Mouse (Mus musculus): ENCODE measurements at regions not wholly inside any gene's neighbourhood (a gene's known extent, or its start where the extent isn't known, plus 50 kb on each side); places are given as distances from the start of the nearest gene placed in this dataset.
A peak's percentile ranks its signal among the peaks of the same experiment; 100 is the strongest.

DNA sequence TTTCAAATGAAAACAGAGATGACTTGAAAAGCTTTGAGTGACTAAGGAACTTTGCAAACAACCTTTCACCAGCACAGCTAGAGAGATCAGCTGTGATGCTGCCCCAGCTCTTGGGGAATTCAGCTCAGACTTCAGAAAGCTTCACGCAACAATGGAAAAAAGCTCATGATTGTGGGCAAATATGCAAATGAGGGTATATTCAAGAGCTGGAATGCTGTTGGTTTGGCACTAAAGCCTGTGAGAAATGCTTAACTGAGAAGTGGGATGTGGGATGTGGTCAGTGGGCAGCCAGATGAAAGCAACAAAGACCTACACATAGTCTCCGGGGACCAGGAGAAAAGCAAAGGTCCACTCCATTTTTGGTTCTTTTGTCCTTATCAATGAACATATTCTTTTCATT, 156.0 kb upstream of the Olig3 start:
- no peak overlapping the region for H3K27ac ChIP-seq (replicated peaks; ENCODE audit: low read depth, low read length)
- DNase-seq (ENCODE audit: low spot score), result no peak
- no peaks in the 10 kb centered on the region for H3K9me3 ChIP-seq (replicated peaks; ENCODE audit: control insufficient read depth, low read length)
- no peaks in the 10 kb centered on the region for H3K36me3 ChIP-seq (replicated peaks; ENCODE audit: control insufficient read depth, insufficient read depth, low read depth, low read length)
- H3K4me2 ChIP-seq (ENCODE audit: low read depth, low read length), result no peak overlapping the region
- 93% methylated on average over 2 of the region's 2 CpGs for WGBS
- H3K27me3 ChIP-seq (ENCODE audit: control insufficient read depth, insufficient read depth, low read length), result no peaks in the 10 kb centered on the region
- no peaks in the 10 kb centered on the region for H3K4me1 ChIP-seq (ENCODE audit: control insufficient read depth, insufficient read depth, low read length)
- ATAC-seq (replicated peaks; ENCODE audit: insufficient number of reproducible peaks, low FRiP score, low TSS enrichment, low read depth), result no peak
- H3K4me3 ChIP-seq (ENCODE audit: low read depth, low read length), result no peak overlapping the region
- H3K9ac ChIP-seq (replicated peaks; ENCODE audit: low read length), result no peak overlapping the region

DNA sequence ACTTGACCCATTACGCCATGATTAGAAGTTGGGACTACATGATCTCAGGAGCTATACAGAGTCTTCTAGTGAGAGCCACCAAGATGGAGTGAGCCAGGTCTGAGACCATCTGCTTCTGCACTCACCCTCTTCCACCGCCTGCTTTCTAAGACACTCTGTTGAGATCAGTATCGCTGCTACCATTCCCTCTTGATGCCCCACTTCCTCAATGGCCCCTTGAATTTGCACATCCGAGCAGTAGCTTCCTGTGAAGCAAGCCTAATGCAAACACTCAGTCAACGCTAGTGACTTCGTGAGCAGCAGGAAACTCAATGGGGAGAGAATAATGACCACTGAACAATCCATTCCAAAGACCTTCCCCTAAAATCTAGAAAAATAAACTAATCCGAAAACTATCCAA, 160.7 kb upstream of the Olig3 start:
- WGBS, result 70% methylated on average over 7 of the region's 7 CpGs
- H3K27me3 ChIP-seq (ENCODE audit: control insufficient read depth, insufficient read depth, low read length), result no peaks in the 10 kb centered on the region

DNA sequence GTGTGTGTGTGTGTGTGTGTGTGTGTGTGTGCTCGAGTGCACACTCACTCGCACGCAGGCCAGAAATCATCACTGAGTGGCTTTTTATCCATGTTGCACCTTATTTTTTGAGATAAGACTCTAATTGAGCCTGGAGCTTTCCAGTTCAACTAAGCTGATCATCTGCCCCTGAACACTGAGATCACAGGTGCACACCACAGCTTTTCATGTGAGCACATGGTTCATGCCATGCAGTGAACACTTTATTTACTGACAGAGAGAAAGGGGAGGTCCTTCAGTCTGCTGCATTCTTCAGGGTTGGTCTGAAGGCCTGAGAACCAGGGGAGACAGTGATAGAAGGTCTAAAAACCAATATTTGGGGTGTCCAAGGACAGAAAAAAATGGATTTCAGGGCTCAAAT, 161.7 kb upstream of the Olig3 start:
- no peak for DNase-seq (ENCODE audit: low spot score)
- Histone ChIP-seq H3K27me3 (ENCODE audit: control insufficient read depth, insufficient read depth, low read length) (no peaks in the 10 kb centered on the region), H3K9ac (replicated peaks; ENCODE audit: low read length) (no peak overlapping the region), H3K4me1 (ENCODE audit: control insufficient read depth, insufficient read depth, low read length) (no peaks in the 10 kb centered on the region), H3K9me3 (replicated peaks; ENCODE audit: control insufficient read depth, low read length) (no peaks in the 10 kb centered on the region), H3K4me3 (ENCODE audit: low read depth, low read length) (no peak overlapping the region), H3K36me3 (replicated peaks; ENCODE audit: control insufficient read depth, insufficient read depth, low read depth, low read length) (no peaks in the 10 kb centered on the region), H3K4me2 (ENCODE audit: low read depth, low read length) (no peak overlapping the region), H3K27ac (replicated peaks; ENCODE audit: low read depth, low read length) (no peak overlapping the region)
- ATAC-seq (replicated peaks; ENCODE audit: insufficient number of reproducible peaks, low FRiP score, low TSS enrichment, low read depth), result no peak
- WGBS, result 83% methylated on average over 3 of the region's 3 CpGs

More for the DNA sequence above, 160.7 kb upstream of the Olig3 start:
- Histone ChIP-seq H3K4me2 (ENCODE audit: low read depth, low read length) (no peak overlapping the region), H3K9me3 (replicated peaks; ENCODE audit: control insufficient read depth, low read length) (no peaks in the 10 kb centered on the region), H3K9ac (replicated peaks; ENCODE audit: low read length) (no peak overlapping the region), H3K27ac (replicated peaks; ENCODE audit: low read depth, low read length) (no peak overlapping the region), H3K4me3 (ENCODE audit: low read depth, low read length) (no peak overlapping the region), H3K4me1 (ENCODE audit: control insufficient read depth, insufficient read depth, low read length) (no peaks in the 10 kb centered on the region), H3K36me3 (replicated peaks; ENCODE audit: control insufficient read depth, insufficient read depth, low read depth, low read length) (no peaks in the 10 kb centered on the region)
- no peak for DNase-seq (ENCODE audit: low spot score)
- no peak for ATAC-seq (replicated peaks; ENCODE audit: insufficient number of reproducible peaks, low FRiP score, low TSS enrichment, low read depth)

DNA sequence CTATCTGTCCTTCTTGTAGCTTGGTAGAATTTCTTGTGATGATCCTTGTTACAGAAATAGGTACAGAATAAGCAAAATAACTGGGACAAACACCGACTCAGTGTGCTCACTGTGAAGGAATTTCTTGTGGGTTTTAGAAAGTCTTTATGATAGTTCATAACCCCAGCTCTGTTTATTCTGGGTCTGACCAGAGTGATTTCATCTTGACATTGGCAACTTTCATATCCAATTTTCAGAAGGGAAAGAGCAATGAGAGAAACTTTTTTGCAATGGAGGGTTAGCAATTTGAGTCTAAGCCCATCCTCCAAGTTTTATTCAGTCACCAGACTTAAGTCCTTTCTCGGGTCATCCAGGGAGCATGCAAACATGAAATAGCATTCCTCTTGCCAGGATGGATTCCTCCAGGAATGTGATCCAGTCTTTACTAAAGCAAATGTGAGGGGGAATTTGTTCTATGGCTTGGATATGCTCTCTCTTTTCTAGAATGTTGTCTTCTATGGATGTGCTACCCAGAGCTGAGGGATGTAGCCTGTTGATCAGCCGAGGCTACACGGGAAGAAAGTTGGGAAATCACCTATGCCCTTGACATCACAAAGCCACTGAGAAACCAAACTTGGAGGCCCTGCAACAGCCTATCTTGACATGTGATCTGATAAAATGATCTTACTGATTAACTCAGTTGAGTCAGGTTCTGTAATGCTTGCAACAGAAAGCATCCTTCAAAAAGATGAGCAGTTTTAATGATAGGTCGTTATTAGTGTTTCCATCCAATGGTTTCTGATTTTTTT, 163.2 kb upstream of the Olig3 start:
- 86% methylated on average over 5 of the region's 5 CpGs for WGBS
- ATAC-seq (replicated peaks; ENCODE audit: insufficient number of reproducible peaks, low FRiP score, low TSS enrichment, low read depth) (no peak), DNase-seq (ENCODE audit: low spot score) (no peak)
- H3K27me3 ChIP-seq (ENCODE audit: control insufficient read depth, insufficient read depth, low read length), result no peaks in the 10 kb centered on the region
- no peaks in the 10 kb centered on the region for H3K36me3 ChIP-seq (replicated peaks; ENCODE audit: control insufficient read depth, insufficient read depth, low read depth, low read length)
- no peak overlapping the region for H3K4me2 ChIP-seq (ENCODE audit: low read depth, low read length)
- no peak overlapping the region for H3K27ac ChIP-seq (replicated peaks; ENCODE audit: low read depth, low read length)
- no peak overlapping the region for H3K9ac ChIP-seq (replicated peaks; ENCODE audit: low read length)
- H3K9me3 ChIP-seq (replicated peaks; ENCODE audit: control insufficient read depth, low read length), result no peaks in the 10 kb centered on the region
- H3K4me1 ChIP-seq (ENCODE audit: control insufficient read depth, insufficient read depth, low read length), result no peaks in the 10 kb centered on the region
- H3K4me3 ChIP-seq (ENCODE audit: low read depth, low read length), result no peak overlapping the region

DNA sequence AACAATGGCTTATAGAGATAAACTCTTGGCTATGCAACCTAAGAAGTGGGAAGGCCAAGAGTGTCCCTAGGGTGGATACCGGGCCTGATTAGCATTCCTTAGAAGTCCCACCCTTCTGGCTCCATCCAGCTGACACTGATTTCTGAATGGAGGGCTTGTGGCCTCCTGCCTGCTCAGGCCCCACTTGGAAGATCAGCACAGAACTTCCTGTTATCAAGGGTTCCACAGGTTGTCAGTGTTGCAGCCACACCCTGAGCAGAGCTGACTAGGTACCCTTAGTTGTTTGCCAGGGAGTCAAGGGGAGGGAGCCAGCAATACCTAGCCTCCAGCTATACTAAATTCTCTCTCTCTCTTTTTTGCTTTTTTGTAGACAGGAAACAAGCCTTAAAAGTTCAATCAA, 164.1 kb upstream of the Olig3 start:
- Histone ChIP-seq H3K4me2 (ENCODE audit: low read depth, low read length) (no peak overlapping the region), H3K4me3 (ENCODE audit: low read depth, low read length) (no peak overlapping the region), H3K27me3 (ENCODE audit: control insufficient read depth, insufficient read depth, low read length) (no peaks in the 10 kb centered on the region), H3K27ac (replicated peaks; ENCODE audit: low read depth, low read length) (no peak overlapping the region), H3K36me3 (replicated peaks; ENCODE audit: control insufficient read depth, insufficient read depth, low read depth, low read length) (no peaks in the 10 kb centered on the region), H3K9me3 (replicated peaks; ENCODE audit: control insufficient read depth, low read length) (no peaks in the 10 kb centered on the region), H3K4me1 (ENCODE audit: control insufficient read depth, insufficient read depth, low read length) (no peaks in the 10 kb centered on the region), H3K9ac (replicated peaks; ENCODE audit: low read length) (no peak overlapping the region)
- ATAC-seq (replicated peaks; ENCODE audit: insufficient number of reproducible peaks, low FRiP score, low TSS enrichment, low read depth) (no peak), DNase-seq (ENCODE audit: low spot score) (no peak)
- WGBS, result 21% methylated on average over 1 of the region's 1 CpGs

DNA sequence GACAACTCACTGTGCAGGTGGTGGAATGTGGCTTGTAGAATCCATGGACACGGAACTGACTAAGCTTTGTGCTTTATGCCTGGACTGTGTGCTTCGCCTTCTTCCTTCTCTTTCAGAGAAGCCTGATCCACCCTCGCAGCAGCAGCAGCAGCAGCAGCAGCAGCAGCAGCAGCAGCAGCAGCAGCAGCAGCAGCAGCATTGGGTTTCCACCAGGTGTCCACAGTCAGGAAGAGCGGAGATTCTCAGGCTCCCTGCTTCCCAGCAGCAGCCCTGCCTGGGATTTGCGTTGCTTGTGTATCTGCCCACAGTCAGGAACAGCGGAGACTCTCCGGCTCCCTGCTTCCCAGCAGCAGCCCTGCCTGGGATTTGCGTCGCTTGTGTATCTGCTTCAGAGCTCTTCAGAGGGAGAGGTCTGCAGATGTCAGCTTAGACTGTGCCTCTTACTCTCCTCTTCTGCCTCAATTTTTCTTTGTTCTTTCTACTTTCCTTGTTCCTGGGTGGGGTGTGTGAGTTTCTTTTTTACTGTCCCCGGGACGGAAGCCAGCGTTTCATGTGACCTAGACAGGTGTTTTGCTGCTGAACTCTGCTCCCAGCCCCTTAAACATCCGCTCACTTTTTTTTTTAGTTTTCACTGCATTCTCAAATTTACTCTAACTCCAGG, 168.1 kb upstream of the Olig3 start:
- peak overlapping the region; percentile 9; the same call in 1 of the 2 replicates for H3K4me3 ChIP-seq (ENCODE audit: low read depth, low read length)
- 24% methylated on average over 13 of the region's 13 CpGs for WGBS
- H3K4me2 ChIP-seq (ENCODE audit: low read depth, low read length), result peak overlapping the region; percentile 23
- no peaks in the 10 kb centered on the region for H3K27me3 ChIP-seq (ENCODE audit: control insufficient read depth, insufficient read depth, low read length)
- no peaks in the 10 kb centered on the region for H3K36me3 ChIP-seq (replicated peaks; ENCODE audit: control insufficient read depth, insufficient read depth, low read depth, low read length)
- DNase-seq (ENCODE audit: low spot score) (peak; percentile 54), ATAC-seq (replicated peaks; ENCODE audit: insufficient number of reproducible peaks, low FRiP score, low TSS enrichment, low read depth) (no peak; the same call in 1 of the 2 replicates)
- peak overlapping the region; percentile 41; the same call in 1 of the 2 replicates for H3K9ac ChIP-seq (replicated peaks; ENCODE audit: low read length)
- H3K4me1 ChIP-seq (ENCODE audit: control insufficient read depth, insufficient read depth, low read length), result no peaks in the 10 kb centered on the region
- no peaks in the 10 kb centered on the region for H3K9me3 ChIP-seq (replicated peaks; ENCODE audit: control insufficient read depth, low read length)
- no peak overlapping the region for H3K27ac ChIP-seq (replicated peaks; ENCODE audit: low read depth, low read length)

DNA sequence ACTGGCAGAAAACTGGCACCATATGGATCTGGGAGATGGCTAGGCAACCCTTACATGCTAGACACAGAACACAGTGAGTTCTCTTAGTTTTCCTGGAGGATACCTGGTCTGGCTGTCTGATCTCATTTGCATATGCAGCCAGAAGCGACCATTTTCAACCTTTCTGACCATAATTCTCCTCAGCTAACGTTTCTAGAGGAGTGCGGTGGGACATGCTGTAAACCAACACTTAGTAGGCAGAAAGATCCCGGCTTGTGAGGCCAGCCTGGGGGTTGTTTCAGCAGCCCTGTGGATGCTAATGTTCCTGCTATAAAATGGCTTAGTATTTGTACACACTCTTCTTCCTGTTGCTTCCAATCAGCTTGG, 168.6 kb upstream of the Olig3 start:
- no peaks in the 10 kb centered on the region for H3K36me3 ChIP-seq (replicated peaks; ENCODE audit: control insufficient read depth, insufficient read depth, low read depth, low read length)
- peak overlapping the region; percentile 23 for H3K4me2 ChIP-seq (ENCODE audit: low read depth, low read length)
- H3K9me3 ChIP-seq (replicated peaks; ENCODE audit: control insufficient read depth, low read length), result no peaks in the 10 kb centered on the region
- 53% methylated on average over 4 of the region's 4 CpGs for WGBS
- H3K27ac ChIP-seq (replicated peaks; ENCODE audit: low read depth, low read length), result no peak overlapping the region
- H3K9ac ChIP-seq (replicated peaks; ENCODE audit: low read length), result no peak overlapping the region
- no peaks in the 10 kb centered on the region for H3K27me3 ChIP-seq (ENCODE audit: control insufficient read depth, insufficient read depth, low read length)
- no peak for ATAC-seq (replicated peaks; ENCODE audit: insufficient number of reproducible peaks, low FRiP score, low TSS enrichment, low read depth)
- H3K4me3 ChIP-seq (ENCODE audit: low read depth, low read length), result no peak overlapping the region; the same call in 1 of the 2 replicates
- H3K4me1 ChIP-seq (ENCODE audit: control insufficient read depth, insufficient read depth, low read length), result no peaks in the 10 kb centered on the region
- DNase-seq (ENCODE audit: low spot score), result no peak

DNA sequence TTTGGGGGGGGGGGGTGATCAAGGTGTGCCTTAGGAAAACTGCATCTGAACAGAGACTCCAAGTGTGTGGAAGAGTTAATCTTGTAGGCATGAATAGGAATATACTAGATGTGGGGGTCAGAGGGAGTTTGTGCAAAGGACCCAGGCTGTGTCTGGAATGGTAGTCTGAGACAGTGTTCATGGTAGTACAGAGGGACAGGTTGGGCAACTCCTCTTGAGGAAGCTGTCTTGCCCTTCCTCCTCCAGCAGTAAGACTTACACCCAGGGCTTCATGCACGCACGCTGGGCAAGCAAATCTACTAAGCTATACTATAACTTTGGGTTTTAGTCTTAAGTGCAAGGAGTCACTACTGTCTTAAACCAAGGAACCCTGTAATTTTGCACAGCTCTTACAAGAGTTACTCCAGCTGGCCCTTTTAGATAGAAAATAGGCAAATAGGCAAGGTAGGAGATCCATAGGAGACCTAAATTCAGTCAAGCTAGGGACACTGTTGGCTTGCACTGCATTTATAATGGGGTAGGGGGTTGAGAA, 169.2 kb upstream of the Olig3 start:
- Histone ChIP-seq H3K4me1 (ENCODE audit: control insufficient read depth, insufficient read depth, low read length) (no peaks in the 10 kb centered on the region), H3K9me3 (replicated peaks; ENCODE audit: control insufficient read depth, low read length) (no peaks in the 10 kb centered on the region), H3K27me3 (ENCODE audit: control insufficient read depth, insufficient read depth, low read length) (no peaks in the 10 kb centered on the region), H3K4me2 (ENCODE audit: low read depth, low read length) (no peak overlapping the region), H3K9ac (replicated peaks; ENCODE audit: low read length) (no peak overlapping the region), H3K4me3 (ENCODE audit: low read depth, low read length) (no peak overlapping the region), H3K27ac (replicated peaks; ENCODE audit: low read depth, low read length) (no peak overlapping the region), H3K36me3 (replicated peaks; ENCODE audit: control insufficient read depth, insufficient read depth, low read depth, low read length) (no peaks in the 10 kb centered on the region)
- ATAC-seq (replicated peaks; ENCODE audit: insufficient number of reproducible peaks, low FRiP score, low TSS enrichment, low read depth) (no peak), DNase-seq (ENCODE audit: low spot score) (no peak)
- WGBS, result 76% methylated on average over 2 of the region's 2 CpGs
